Mouse (Mus musculus): ENCODE measurements at regions not wholly inside any gene's neighbourhood (a gene's known extent, or its start where the extent isn't known, plus 50 kb on each side); places are given as distances from the start of the nearest gene placed in this dataset.

- Histone ChIP-seq H3K4me3 (replicated peaks in 1 of 3; ENCODE audit: low read depth in 2 of 3, low read length in 2 of 3, poor library complexity in 1 of 3) (no peak overlapping the region), H3K9me3 (replicated peaks; ENCODE audit: low read length) (no peaks in the 10 kb centered on the region), H3K27me3 (replicated peaks) (no peaks in the 10 kb centered on the region), H3K79me2 (replicated peaks; ENCODE audit: control insufficient read depth, extremely low read depth, insufficient read depth, poor library complexity, severe bottlenecking) (no peaks in the 10 kb centered on the region), H3K4me2 (ENCODE audit: insufficient read depth, low read depth, poor library complexity, severe bottlenecking) (no peak overlapping the region), H3K9ac (ENCODE audit: insufficient read depth, low read depth) (no peak overlapping the region), H3K27ac (ENCODE audit: insufficient read depth, low read depth) (no peak overlapping the region), H3K36me3 (replicated peaks in 1 of 2; ENCODE audit: control insufficient read depth in 1 of 2, insufficient read depth in 1 of 2, low read length in 1 of 2) (no peaks in the 10 kb centered on the region), H3K4me1 (ENCODE audit: control insufficient read depth in 1 of 2, insufficient read depth in 2 of 2) (peaks cover 0 to 19% of the 10 kb centered on the region in 2 experiments; a peak in 2 of 4 replicates)
- no peak for TF ChIP-seq USF2 (conservative IDR thresholded peaks at IDR 0.05; ENCODE audit: low read depth, low read length)
- no peak for TF ChIP-seq UBTF (IDR thresholded peaks at IDR 0.05; ENCODE audit: low read depth, low read length)
- TF ChIP-seq MYC (IDR thresholded peaks at IDR 0.05; ENCODE audit: low read depth, low read length), result no peak
- TF ChIP-seq KAT2A (IDR thresholded peaks at IDR 0.05; ENCODE audit: insufficient replicate concordance, low read length), result no peak
- no peak for TF ChIP-seq IRF4 (IDR thresholded peaks at IDR 0.05; ENCODE audit: low read depth, low read length)
- TF ChIP-seq ZC3H11A (IDR thresholded peaks at IDR 0.05; ENCODE audit: low read depth, low read length), result no peak
- no peak for TF ChIP-seq NELFE (IDR thresholded peaks at IDR 0.05; ENCODE audit: low read depth, low read length)
- TF ChIP-seq CTCF (conservative IDR thresholded peaks at IDR 0.05 in 1 of 2, IDR thresholded peaks at IDR 0.05 in 1 of 2; ENCODE audit: low read depth in 2 of 2, low read length in 2 of 2), result no peak
- no peak for TF ChIP-seq ZKSCAN1 (IDR thresholded peaks at IDR 0.05; ENCODE audit: borderline replicate concordance, low read depth, low read length)
- no peak for TF ChIP-seq NRF1 (IDR thresholded peaks at IDR 0.05; ENCODE audit: low read depth, low read length)
- no peak for TF ChIP-seq ETS1 (conservative IDR thresholded peaks at IDR 0.05; ENCODE audit: low read depth, low read length)
- TF ChIP-seq JUN (IDR thresholded peaks at IDR 0.05; ENCODE audit: insufficient read depth, low read depth, low read length), result no peak
- TF ChIP-seq JUND (conservative IDR thresholded peaks at IDR 0.05; ENCODE audit: low read depth, low read length), result no peak
- TF ChIP-seq TCF12 (IDR thresholded peaks at IDR 0.05; ENCODE audit: low read depth, low read length), result no peak
- dilution Hi-C loops (cut with MboI; ENCODE audit: extremely low pct_ligation_motif_present, extremely low pct_unique_long_range_greater_than_20kb, low sequenced_read_pairs) (no loop called here), in situ Hi-C loops (cut with MboI; ENCODE audit: low pct_ligation_motif_present, low pct_unique_long_range_greater_than_20kb, low sequenced_read_pairs) (no loop called here)
- no peak for DNase-seq (ENCODE audit: extremely low read depth)
Observed at GRCm38 (mm10) chr1:155488966-155489661, 68.8 kb upstream of the Acbd6 start.

- Histone ChIP-seq H3K27me3 (replicated peaks) (no peaks in the 10 kb centered on the region), H3K9ac (ENCODE audit: insufficient read depth, low read depth) (no peak overlapping the region), H3K4me2 (ENCODE audit: insufficient read depth, low read depth, poor library complexity, severe bottlenecking) (no peak overlapping the region), H3K4me1 (ENCODE audit: control insufficient read depth in 1 of 2, insufficient read depth in 2 of 2) (peaks cover 0 to 9% of the 10 kb centered on the region in 2 experiments; a peak in 2 of 4 replicates), H3K36me3 (replicated peaks in 1 of 2; ENCODE audit: control insufficient read depth in 1 of 2, insufficient read depth in 1 of 2, low read length in 1 of 2) (no peaks in the 10 kb centered on the region), H3K9me3 (replicated peaks; ENCODE audit: low read length) (no peaks in the 10 kb centered on the region), H3K4me3 (replicated peaks in 1 of 3; ENCODE audit: low read depth in 2 of 3, low read length in 2 of 3, poor library complexity in 1 of 3) (no peak overlapping the region), H3K79me2 (replicated peaks; ENCODE audit: control insufficient read depth, extremely low read depth, insufficient read depth, poor library complexity, severe bottlenecking) (no peaks in the 10 kb centered on the region), H3K27ac (ENCODE audit: insufficient read depth, low read depth) (no peak overlapping the region)
- DNase-seq (ENCODE audit: extremely low read depth), result no peak
- in situ Hi-C loops (cut with MboI; ENCODE audit: low pct_ligation_motif_present, low pct_unique_long_range_greater_than_20kb, low sequenced_read_pairs) (no loop called here), dilution Hi-C loops (cut with MboI; ENCODE audit: extremely low pct_ligation_motif_present, extremely low pct_unique_long_range_greater_than_20kb, low sequenced_read_pairs) (no loop called here)
- TF ChIP-seq MAX (IDR thresholded peaks at IDR 0.05; ENCODE audit: low read length) (no peak), USF1 (IDR thresholded peaks at IDR 0.05; ENCODE audit: low read depth, low read length) (no peak), IRF4 (IDR thresholded peaks at IDR 0.05; ENCODE audit: low read depth, low read length) (no peak)
Observed at GRCm38 (mm10) chr1:155490131-155490530, 67.8 kb upstream of the Acbd6 start.
